Mouse (Mus musculus): ENCODE measurements around the gene Arrdc2. TPM values are rescaled to one million over a fixed set of nuclear protein-coding genes. Genes with fewer than 3 reads are reported as not detected.

Gene Arrdc2
- total RNA-seq, 2 experiments from 2014 or later: 16.9 to 20.2 TPM

- intact Hi-C loops (cut with DNase I): no loop called here
- no peak for DNase-seq (ENCODE audit: low spot score in 2 of 2)
Observed at GRCm38 (mm10) chr8:70820101-70820935, 19.2 kb downstream of the Arrdc2 start.

- intact Hi-C loops (cut with DNase I): no loop called here
- DNase-seq (ENCODE audit: low spot score in 2 of 2): no peak
Observed at GRCm38 (mm10) chr8:70816679-70817078, 22.8 kb downstream of the Arrdc2 start.

GRCm38 (mm10) chr8:70812885-70813284 lies 26.6 kb downstream of the Arrdc2 start:
- DNase-seq (ENCODE audit: low spot score in 2 of 2): no peak
- intact Hi-C loops (cut with DNase I): no loop called here

GRCm38 (mm10) chr8:70812055-70812454 lies 27.5 kb downstream of the Arrdc2 start:
- intact Hi-C loops (cut with DNase I): no loop called here
- DNase-seq (ENCODE audit: low spot score in 2 of 2): no peak

GRCm38 (mm10) chr8:70810962-70811680 lies 28.4 kb downstream of the Arrdc2 start:
- no peak for DNase-seq (ENCODE audit: low spot score in 2 of 2)
- intact Hi-C loops (cut with DNase I): no loop called here

GRCm38 (mm10) chr8:70808955-70809701 lies 30.4 kb downstream of the Arrdc2 start:
- intact Hi-C loops (cut with DNase I): no loop called here
- no peak for DNase-seq (ENCODE audit: low spot score in 2 of 2)

GRCm38 (mm10) chr8:70808239-70808638 lies 31.3 kb downstream of the Arrdc2 start, which contains the start of gene Il12rb1:
Il12rb1 (plus strand) TSS chr8:70808449.
- intact Hi-C loops (cut with DNase I): no loop called here

GRCm38 (mm10) chr8:70807304-70807703 lies 32.2 kb downstream of the Arrdc2 start:
- intact Hi-C loops (cut with DNase I): no loop called here
- no peak for DNase-seq (ENCODE audit: low spot score in 2 of 2)

More at GRCm38 (mm10) chr8:70808239-70808638, 31.3 kb downstream of the Arrdc2 start, which contains the start of gene Il12rb1:
- no peak for DNase-seq (ENCODE audit: low spot score in 2 of 2)

- DNase-seq (ENCODE audit: low spot score in 2 of 2): no peak
- intact Hi-C loops (cut with DNase I): no loop called here
Observed at GRCm38 (mm10) chr8:70806541-70806940, 33.0 kb downstream of the Arrdc2 start.

GRCm38 (mm10) chr8:70804481-70805206 lies 34.9 kb downstream of the Arrdc2 start, which contains the start of gene Mast3:
Mast3 (minus strand) TSS chr8:70805054.
- intact Hi-C loops (cut with DNase I): no loop called here
- DNase-seq (ENCODE audit: low spot score in 2 of 2): peak; percentile 81 to 85

GRCm38 (mm10) chr8:70803761-70804480 lies 35.6 kb downstream of the Arrdc2 start:
- intact Hi-C loops (cut with DNase I): no loop called here
- peak; percentile 69 to 87 for DNase-seq (ENCODE audit: low spot score in 2 of 2)

GRCm38 (mm10) chr8:70802786-70803510 lies 36.6 kb downstream of the Arrdc2 start:
- intact Hi-C loops (cut with DNase I): no loop called here
- no peak for DNase-seq (ENCODE audit: low spot score in 2 of 2)

GRCm38 (mm10) chr8:70801830-70802229 lies 37.7 kb downstream of the Arrdc2 start:
- DNase-seq (ENCODE audit: low spot score in 2 of 2): no peak
- intact Hi-C loops (cut with DNase I): no loop called here

GRCm38 (mm10) chr8:70801156-70801555 lies 38.4 kb downstream of the Arrdc2 start:
- intact Hi-C loops (cut with DNase I): no loop called here
- DNase-seq (ENCODE audit: low spot score in 2 of 2): peak; percentile 81 to 85

GRCm38 (mm10) chr8:70800648-70801047 lies 38.9 kb downstream of the Arrdc2 start:
- intact Hi-C loops (cut with DNase I): no loop called here
- peak; percentile 68 to 71 for DNase-seq (ENCODE audit: low spot score in 2 of 2)

GRCm38 (mm10) chr8:70798281-70798680 lies 41.2 kb downstream of the Arrdc2 start:
- intact Hi-C loops (cut with DNase I): loop anchor here (5.0 kb wide), 1 partner anchor 36 kb away; the partner anchor contains the start of gene Mpv17l2

GRCm38 (mm10) chr8:70797081-70798070 lies 42.1 kb downstream of the Arrdc2 start:
- DNase-seq (ENCODE audit: low spot score in 2 of 2): peak; percentile 86 to 87
- intact Hi-C loops (cut with DNase I): loop anchor here (5.0 kb wide), 1 partner anchor 35 kb away; the partner anchor contains the start of gene Mpv17l2

More at GRCm38 (mm10) chr8:70798281-70798680, 41.2 kb downstream of the Arrdc2 start:
- DNase-seq (ENCODE audit: low spot score in 2 of 2): peak in 1 of 2 experiments; percentile 58

Measured in left cerebral cortex, postnatal 36 days (tissue).